Mouse (Mus musculus) small intestine, adult 2 months (tissue): ENCODE measurements at regions not wholly inside any gene's neighbourhood (a gene's known extent, or its start where the extent isn't known, plus 50 kb on each side); places are given as distances from the start of the nearest gene placed in this dataset.

ENCODE experiments used
- CTCF ChIP-seq: fragments of 200-500 bp; IDR thresholded peaks from 2 replicates; pipeline ENCODE4 v1.5.1; 2012; ENCODE audit warnings: low read depth, mild to moderate bottlenecking, control low read depth, inconsistent platforms, low read length, moderate library complexity, mixed read lengths; ENCODE audit not compliant: insufficient replicate concordance, insufficient read length; ENCODE audit errors: extremely low read depth
- POLR2A ChIP-seq: fragments of 200-500 bp; IDR thresholded peaks from 2 replicates; pipeline ENCODE4 v1.6.1; 2012; ENCODE audit warnings: low read depth, mild to moderate bottlenecking, control low read depth, inconsistent platforms, low read length, moderate library complexity

GRCm38 (mm10) chr17:9764701-9765359 lies 95.3 kb upstream of the Pabpc6 start:
- no peak for TF ChIP-seq POLR2A
- TF ChIP-seq CTCF, result no peak
